Mouse (Mus musculus): Measurements from ENCODE around the gene Gdpd4. TPM values are rescaled to one million over a fixed set of nuclear protein-coding genes. Genes with fewer than 3 reads are reported as not detected.

Gene Gdpd4
- polyA plus RNA-seq (2015; fragmentation: Nextera tagmentation; extraction: Ambion mirVana) = not detected in 2 replicates

- H3K4me3 ChIP-seq (ENCODE audit: low read depth, low read length) = no peak within 1 kb of the TSS
- H3K4me1 ChIP-seq (ENCODE audit: insufficient read depth, low read depth, low read length) = no peaks in the 10 kb centered on the region
- 77% methylated on average over 12 of the region's 12 CpGs for whole genome bisulfite sequencing
- no peak for ATAC-seq
- DNase-seq (ENCODE audit: low spot score) = no peak
- no peaks in the 10 kb centered on the region for H3K36me3 ChIP-seq (ENCODE audit: insufficient read depth, low read length)
- TF ChIP-seq CTCF (IDR thresholded peaks at IDR 0.05) = no peak
- no peaks in the 10 kb centered on the region for H3K27me3 ChIP-seq (replicated peaks; ENCODE audit: insufficient read depth, low read length)
- H3K4me2 ChIP-seq (replicated peaks; ENCODE audit: low read depth, low read length) = no peak within 1 kb of the TSS
- H3K9ac ChIP-seq (replicated peaks; ENCODE audit: low read depth) = no peak within 1 kb of the TSS
- no peaks in the 10 kb centered on the region for H3K9me3 ChIP-seq (ENCODE audit: low read length)
- no peak within 1 kb of the TSS for H3K27ac ChIP-seq (ENCODE audit: low read length)
Measured at GRCm38 (mm10) chr7:97919742-97920141, at the start of gene Gdpd4. Gene Gdpd4, plus strand, starts transcription at chr7:97919955.

DNA sequence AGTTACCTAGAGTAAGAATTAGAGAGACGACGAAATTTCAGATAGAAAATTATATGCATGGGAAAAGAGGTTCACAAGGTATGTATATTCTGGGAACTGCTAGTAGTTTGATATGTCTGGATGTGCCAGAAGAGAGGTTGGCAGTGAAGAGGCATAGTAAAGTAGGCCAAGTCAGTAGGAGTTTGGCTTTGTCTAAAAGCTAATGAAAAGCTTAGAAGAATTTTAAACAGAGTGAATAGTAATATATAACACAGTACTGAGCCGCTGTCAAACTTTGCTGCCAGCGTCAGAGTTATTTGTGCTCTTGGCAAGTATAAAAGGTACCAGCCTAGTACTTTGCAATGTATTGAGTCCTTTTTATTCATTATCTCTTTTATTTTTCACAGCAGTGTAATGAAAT, 47.4 kb upstream of the Gdpd4 start:
- Histone ChIP-seq H3K36me3 (ENCODE audit: insufficient read depth, low read length) (no peaks in the 10 kb centered on the region), H3K27ac (ENCODE audit: low read length) (no peak overlapping the region), H3K4me1 (ENCODE audit: insufficient read depth, low read depth, low read length) (no peaks in the 10 kb centered on the region), H3K9ac (replicated peaks; ENCODE audit: low read depth) (no peak overlapping the region), H3K4me3 (ENCODE audit: low read depth, low read length) (no peak overlapping the region), H3K4me2 (replicated peaks; ENCODE audit: low read depth, low read length) (no peak overlapping the region), H3K27me3 (replicated peaks; ENCODE audit: insufficient read depth, low read length) (no peaks in the 10 kb centered on the region), H3K9me3 (ENCODE audit: low read length) (no peaks in the 10 kb centered on the region)
- TF ChIP-seq CTCF (IDR thresholded peaks at IDR 0.05) (no peak), EP300 (IDR thresholded peaks at IDR 0.05) (no peak)
- WGBS = 92% methylated on average over 4 of the region's 4 CpGs
- ATAC-seq (no peak), DNase-seq (ENCODE audit: low spot score) (no peak)

GRCm38 (mm10) chr7:97873317-97873716, 46.4 kb upstream of the Gdpd4 start:
- no peak overlapping the region for H3K27ac ChIP-seq (ENCODE audit: low read length)
- H3K36me3 ChIP-seq (ENCODE audit: insufficient read depth, low read length) = no peaks in the 10 kb centered on the region
- H3K4me1 ChIP-seq (ENCODE audit: insufficient read depth, low read depth, low read length) = no peaks in the 10 kb centered on the region
- H3K9me3 ChIP-seq (ENCODE audit: low read length) = no peaks in the 10 kb centered on the region
- no peak overlapping the region for H3K4me2 ChIP-seq (replicated peaks; ENCODE audit: low read depth, low read length)
- no peak for ATAC-seq
- no peak overlapping the region for H3K4me3 ChIP-seq (ENCODE audit: low read depth, low read length)
- H3K9ac ChIP-seq (replicated peaks; ENCODE audit: low read depth) = no peak overlapping the region
- no peaks in the 10 kb centered on the region for H3K27me3 ChIP-seq (replicated peaks; ENCODE audit: insufficient read depth, low read length)
- TF ChIP-seq CTCF (IDR thresholded peaks at IDR 0.05) (no peak), EP300 (IDR thresholded peaks at IDR 0.05) (no peak)
- no peak for DNase-seq (ENCODE audit: low spot score)

DNA sequence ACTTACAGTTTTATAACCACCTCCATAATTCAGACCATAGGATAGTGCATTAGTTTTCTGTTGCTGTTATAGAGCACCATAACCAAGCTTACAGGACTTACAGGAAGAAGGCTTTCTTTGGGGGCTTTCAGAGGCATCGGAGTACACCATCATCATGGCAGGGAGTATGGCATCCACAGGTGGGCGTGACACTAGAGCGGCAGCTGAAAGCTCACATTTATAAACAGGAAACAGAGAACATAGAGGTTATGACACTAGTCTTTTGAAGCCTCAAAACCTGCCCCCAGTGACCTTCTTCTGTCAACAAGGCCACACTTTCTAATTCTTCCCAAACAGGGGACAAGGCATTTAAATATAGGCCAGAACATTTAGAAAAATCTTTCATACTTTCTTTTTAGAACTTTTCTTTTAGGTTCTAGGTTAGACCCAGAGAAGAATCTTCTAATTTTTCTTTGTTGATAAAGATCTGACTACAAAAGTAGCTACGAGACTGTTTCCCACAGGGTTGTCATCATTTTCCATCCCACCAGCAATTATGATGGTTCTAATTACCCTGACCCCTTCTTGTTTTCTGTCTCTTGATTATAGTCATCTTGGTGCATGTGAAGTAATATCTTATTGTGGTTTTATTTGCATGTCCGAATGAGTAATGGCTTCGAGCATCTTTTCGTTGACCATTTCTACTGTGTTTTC, 41.8 kb upstream of the Gdpd4 start:
- no peaks in the 10 kb centered on the region for H3K36me3 ChIP-seq (ENCODE audit: insufficient read depth, low read length)
- H3K4me1 ChIP-seq (ENCODE audit: insufficient read depth, low read depth, low read length) = no peaks in the 10 kb centered on the region
- H3K4me3 ChIP-seq (ENCODE audit: low read depth, low read length) = no peak overlapping the region
- no peaks in the 10 kb centered on the region for H3K27me3 ChIP-seq (replicated peaks; ENCODE audit: insufficient read depth, low read length)
- no peak overlapping the region for H3K27ac ChIP-seq (ENCODE audit: low read length)
- TF ChIP-seq CTCF (IDR thresholded peaks at IDR 0.05) = no peak
- no peak for TF ChIP-seq EP300 (IDR thresholded peaks at IDR 0.05)
- no peak for ATAC-seq
- no peaks in the 10 kb centered on the region for H3K9me3 ChIP-seq (ENCODE audit: low read length)
- H3K4me2 ChIP-seq (replicated peaks; ENCODE audit: low read depth, low read length) = no peak overlapping the region
- WGBS = 71% methylated on average over 7 of the region's 7 CpGs
- no peak overlapping the region for H3K9ac ChIP-seq (replicated peaks; ENCODE audit: low read depth)
- no peak for DNase-seq (ENCODE audit: low spot score)

DNA sequence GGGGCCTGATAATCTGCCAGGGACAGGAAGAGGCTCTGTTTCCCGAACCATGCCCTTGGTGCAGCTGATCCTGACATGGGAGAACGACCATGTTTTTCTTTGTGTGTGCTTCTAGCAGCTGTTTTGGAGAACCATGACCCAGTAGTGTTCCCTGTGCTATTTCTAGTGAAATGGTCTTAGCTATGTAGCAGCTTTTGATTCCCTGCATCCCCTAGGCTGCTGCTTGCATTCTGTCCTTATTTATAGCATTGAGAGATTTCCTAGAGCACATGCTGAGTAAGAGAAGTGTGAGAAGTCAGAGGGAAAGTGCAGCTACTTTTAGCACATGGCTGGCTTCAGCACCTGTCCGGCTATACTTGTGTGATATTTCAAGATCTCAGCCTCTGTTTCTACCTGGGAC, 8.1 kb upstream of the Gdpd4 start:
- H3K36me3 ChIP-seq (ENCODE audit: insufficient read depth, low read length) = 0 out of 2 replicates have a peak, but pooled peaks cover 3% of the 10 kb centered on the region
- WGBS = 55% methylated on average over 3 of the region's 3 CpGs
- no peaks in the 10 kb centered on the region for H3K4me1 ChIP-seq (ENCODE audit: insufficient read depth, low read depth, low read length)
- H3K4me2 ChIP-seq (replicated peaks; ENCODE audit: low read depth, low read length) = no peak overlapping the region
- H3K9me3 ChIP-seq (ENCODE audit: low read length) = no peaks in the 10 kb centered on the region
- H3K27ac ChIP-seq (ENCODE audit: low read length) = no peak overlapping the region
- DNase-seq (ENCODE audit: low spot score) (no peak), ATAC-seq (no peak)
- no peaks in the 10 kb centered on the region for H3K27me3 ChIP-seq (replicated peaks; ENCODE audit: insufficient read depth, low read length)
- no peak overlapping the region for H3K4me3 ChIP-seq (ENCODE audit: low read depth, low read length)
- H3K9ac ChIP-seq (replicated peaks; ENCODE audit: low read depth) = no peak overlapping the region
- TF ChIP-seq EP300 (IDR thresholded peaks at IDR 0.05) = no peak
- no peak for TF ChIP-seq CTCF (IDR thresholded peaks at IDR 0.05)

DNA sequence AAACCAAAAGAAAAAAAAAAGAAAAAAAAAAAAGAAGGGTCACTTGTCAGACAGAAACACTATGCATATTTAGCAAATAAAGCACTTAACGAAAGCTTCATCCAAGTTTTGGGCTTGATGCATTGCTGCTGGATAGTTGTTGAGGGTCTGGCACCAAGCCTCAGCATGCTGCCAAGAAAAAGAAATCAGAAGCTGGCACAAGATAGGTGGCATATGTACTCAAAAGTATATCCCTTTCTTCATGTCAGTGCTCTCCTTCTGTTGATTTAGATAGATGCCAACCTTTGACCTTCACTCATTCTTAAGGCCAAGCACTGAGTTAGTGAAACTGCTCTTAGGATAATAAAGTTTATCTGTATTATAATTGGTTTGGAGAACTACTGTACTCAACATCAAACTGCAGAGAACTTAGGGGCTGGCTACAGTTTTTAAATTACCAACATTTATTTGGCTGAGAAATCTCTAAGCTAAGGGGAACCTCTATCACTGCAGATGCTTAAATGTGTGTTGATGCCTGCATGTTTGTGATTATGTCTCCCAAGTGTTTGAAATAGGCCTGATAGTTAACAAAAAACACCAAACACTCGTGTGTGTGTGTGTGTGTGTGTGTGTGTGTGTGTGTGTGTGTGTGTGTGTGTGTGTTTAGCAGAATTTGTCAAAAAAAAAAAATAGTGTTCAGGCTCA, 4.8 kb upstream of the Gdpd4 start:
- DNase-seq (ENCODE audit: low spot score) (peak; percentile 34), ATAC-seq (no peak; the same call in 1 of the 2 replicates)
- Histone ChIP-seq H3K4me3 (ENCODE audit: low read depth, low read length) (no peak overlapping the region), H3K36me3 (ENCODE audit: insufficient read depth, low read length) (0 out of 2 replicates have a peak, but pooled peaks cover 3% of the 10 kb centered on the region), H3K4me2 (replicated peaks; ENCODE audit: low read depth, low read length) (no peak overlapping the region), H3K9ac (replicated peaks; ENCODE audit: low read depth) (no peak overlapping the region), H3K27ac (ENCODE audit: low read length) (no peak overlapping the region), H3K4me1 (ENCODE audit: insufficient read depth, low read depth, low read length) (no peaks in the 10 kb centered on the region), H3K27me3 (replicated peaks; ENCODE audit: insufficient read depth, low read length) (no peaks in the 10 kb centered on the region), H3K9me3 (ENCODE audit: low read length) (no peaks in the 10 kb centered on the region)
- 55% methylated on average over 2 of the region's 2 CpGs for WGBS
- TF ChIP-seq CTCF (IDR thresholded peaks at IDR 0.05) (no peak), EP300 (IDR thresholded peaks at IDR 0.05) (no peak)
